Mouse (Mus musculus): ENCODE results near the gene 2610528A11Rik.

2610528A11Rik gene

DNA sequence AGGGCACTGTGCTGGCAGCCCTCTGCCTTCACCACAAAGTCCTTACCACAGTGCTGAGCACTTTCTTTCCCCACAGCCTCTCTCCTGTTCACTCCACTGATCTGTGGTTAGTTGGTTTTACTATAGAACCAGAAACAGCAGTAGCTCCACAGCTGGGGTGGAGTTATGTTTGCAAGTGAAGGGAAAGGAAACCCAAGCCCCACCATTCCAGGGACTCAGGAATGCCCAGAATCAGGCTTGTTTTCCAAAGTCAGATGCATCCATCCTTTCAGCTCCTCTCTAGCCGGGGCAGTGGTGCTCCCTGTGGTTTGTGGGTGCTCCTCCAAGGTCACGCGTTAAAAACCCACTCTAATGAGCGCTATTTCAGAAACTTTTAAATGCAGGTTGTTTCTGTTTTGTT, 18.3 kb downstream of the 2610528A11Rik start:
- DNase-seq (ENCODE audit: low read depth in 2 of 2, low spot score in 2 of 2) = no peak

DNA sequence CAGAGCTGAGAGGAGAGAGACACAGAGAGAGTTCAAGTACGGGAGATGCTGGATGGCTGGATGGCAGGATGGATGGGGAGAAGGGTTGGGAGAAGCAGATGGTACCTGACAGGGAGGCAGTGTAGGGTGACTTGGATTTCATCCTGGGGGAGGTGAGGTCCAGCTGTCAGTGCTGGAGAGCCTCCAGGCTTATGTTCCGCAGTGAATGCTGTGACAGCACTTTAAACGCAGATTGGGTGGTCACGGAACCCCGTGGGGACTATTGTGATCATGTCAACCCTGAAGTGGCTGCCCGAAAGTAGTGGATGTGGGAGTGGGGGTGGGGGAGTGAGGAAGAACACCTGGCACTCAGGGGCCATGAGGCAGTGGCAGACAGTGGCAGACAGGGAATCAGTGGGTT, 19.4 kb downstream of the 2610528A11Rik start:
- DNase-seq (ENCODE audit: low read depth in 2 of 2, low spot score in 2 of 2) = no peak

GRCm38 (mm10) chr14:37083755-37084154, 30.1 kb downstream of the 2610528A11Rik start:
- no peak for DNase-seq (ENCODE audit: low read depth in 2 of 2, low spot score in 2 of 2)

DNA sequence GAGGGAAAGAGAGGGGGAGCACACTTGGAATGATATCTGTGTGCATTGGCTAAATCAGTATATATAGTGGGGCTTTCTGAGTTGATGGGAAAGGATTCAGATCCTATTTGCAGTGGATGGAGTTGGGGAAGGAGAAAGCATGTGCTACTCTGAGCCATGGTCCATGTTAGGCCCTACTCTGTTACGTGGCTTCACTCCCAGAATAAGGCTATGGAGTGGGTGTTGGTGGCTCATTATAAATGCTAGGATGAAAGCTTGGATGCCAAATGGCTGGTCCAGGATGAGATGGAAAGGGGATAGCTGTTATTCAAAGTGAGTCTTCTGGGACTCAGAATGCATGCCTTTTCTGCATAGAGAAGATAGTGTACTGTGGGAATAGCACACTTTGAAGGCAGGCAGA, 33.1 kb downstream of the 2610528A11Rik start:
- no peak for DNase-seq (ENCODE audit: low read depth in 2 of 2, low spot score in 2 of 2)

GRCm38 (mm10) chr14:37068516-37068915, 45.3 kb downstream of the 2610528A11Rik start:
- no peak for DNase-seq (ENCODE audit: low read depth in 2 of 2, low spot score in 2 of 2)

DNA sequence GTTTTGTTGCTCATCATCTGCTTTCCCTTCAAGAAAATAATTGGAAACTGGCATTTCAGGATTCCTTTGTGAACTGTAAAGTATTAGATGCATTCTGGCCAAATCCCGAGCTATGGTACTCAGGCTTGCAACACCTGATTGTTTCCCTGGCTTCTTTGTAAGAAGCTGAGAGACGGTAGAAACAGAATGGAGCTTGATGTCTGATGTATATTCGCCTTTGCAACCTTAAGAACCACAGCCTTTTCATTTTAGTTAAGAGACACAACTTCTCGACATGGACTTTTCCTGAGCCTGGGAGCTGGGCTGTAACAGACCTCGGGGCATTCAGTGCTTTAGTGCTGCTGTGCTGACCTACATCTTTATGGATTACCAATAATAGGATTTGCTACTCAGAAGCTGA, 46.2 kb downstream of the 2610528A11Rik start, which contains the start of gene Lrit2:
Gene Lrit2, plus strand, starts transcription at position 301 of the 400 bp plus-strand sequence.
- DNase-seq (ENCODE audit: low read depth in 2 of 2, low spot score in 2 of 2) = no peak

GRCm38 (mm10) chr14:37066636-37067035, 47.2 kb downstream of the 2610528A11Rik start:
- DNase-seq (ENCODE audit: low read depth in 2 of 2, low spot score in 2 of 2) = no peak

- no peak for DNase-seq (ENCODE audit: low read depth in 2 of 2, low spot score in 2 of 2)
These were observed 49.0 kb downstream of the 2610528A11Rik start for GRCm38 (mm10) chr14:37064849-37065248.
